Mouse (Mus musculus): ENCODE data around the gene Aldh9a1. TPM values are rescaled to one million over a fixed set of nuclear protein-coding genes. Genes with fewer than 3 reads are reported as not detected.

The Aldh9a1 gene
- polyA plus RNA-seq, 1 experiment from 2014 or later, result 83.3 TPM

DNA sequence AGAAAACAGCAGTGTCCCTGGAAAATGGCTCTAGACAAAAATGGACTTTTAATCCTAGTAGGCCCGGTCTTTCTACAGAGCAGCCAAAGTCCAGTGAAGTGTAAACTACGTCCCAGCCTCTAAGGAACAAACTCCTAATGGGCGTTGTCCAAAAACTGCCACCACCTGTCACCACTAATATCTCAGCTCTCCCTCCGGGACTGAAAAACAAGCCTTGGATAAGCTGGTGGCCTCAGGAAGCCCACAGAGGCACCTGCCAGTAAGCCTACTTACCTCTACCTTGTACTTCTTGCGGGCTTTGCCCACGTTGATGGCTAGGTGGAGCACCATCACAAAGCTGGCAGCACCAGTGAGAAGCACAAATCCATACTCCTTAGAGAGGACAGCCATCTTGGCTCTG, 28.2 kb downstream of the Aldh9a1 start:
- ATAC-seq (replicated peaks; ENCODE audit: low FRiP score, low TSS enrichment, low read depth) (no peak), DNase-seq (ENCODE audit: low spot score) (no peak)
- H3K9ac ChIP-seq (ENCODE audit: low read length), result no peak overlapping the region
- peaks cover 12% of the 10 kb centered on the region for H3K36me3 ChIP-seq (ENCODE audit: control insufficient read depth, insufficient read depth, low read length)
- no peak overlapping the region for H3K27ac ChIP-seq (ENCODE audit: low read depth)
- H3K9me3 ChIP-seq (ENCODE audit: control insufficient read depth, low read length), result no peaks in the 10 kb centered on the region
- 0 out of 2 replicates have a peak, but pooled peaks cover 4% of the 10 kb centered on the region for H3K4me1 ChIP-seq (replicated peaks; ENCODE audit: control insufficient read depth, insufficient read depth, low read length)
- 69% methylated on average over 6 of the region's 6 CpGs for WGBS
- H3K4me2 ChIP-seq (ENCODE audit: low read length), result no peak overlapping the region
- no peak overlapping the region for H3K4me3 ChIP-seq (ENCODE audit: low read depth, low read length)
- no peaks in the 10 kb centered on the region for H3K27me3 ChIP-seq (replicated peaks; ENCODE audit: control insufficient read depth, insufficient read depth, low read length)

DNA sequence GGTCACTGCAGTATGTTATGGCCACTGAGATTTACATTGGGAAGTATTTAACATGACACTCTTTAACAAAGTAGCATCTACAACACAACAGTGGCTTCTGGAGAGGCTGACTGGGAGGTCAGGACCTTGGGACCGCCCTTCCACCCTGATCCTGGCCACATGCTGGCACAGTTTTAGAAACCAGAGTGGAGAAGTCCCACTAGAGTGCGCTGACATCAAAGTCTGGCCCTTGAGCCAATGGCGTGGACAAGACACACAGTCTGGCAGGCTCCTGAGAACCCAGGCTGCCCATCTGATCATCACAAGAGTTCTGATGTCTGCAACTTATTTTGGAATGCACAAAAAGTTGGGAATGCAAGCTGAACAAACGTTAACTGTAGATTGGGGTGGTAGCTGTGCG, 30.0 kb downstream of the Aldh9a1 start:
- no peak for DNase-seq (ENCODE audit: low spot score)
- 0 out of 2 replicates have a peak, but pooled peaks cover under 1% of the 10 kb centered on the region for H3K4me1 ChIP-seq (replicated peaks; ENCODE audit: control insufficient read depth, insufficient read depth, low read length)
- peaks cover 11% of the 10 kb centered on the region for H3K36me3 ChIP-seq (ENCODE audit: control insufficient read depth, insufficient read depth, low read length)
- no peak overlapping the region for H3K4me3 ChIP-seq (ENCODE audit: low read depth, low read length)
- WGBS, result 77% methylated on average over 5 of the region's 5 CpGs
- no peak overlapping the region for H3K27ac ChIP-seq (ENCODE audit: low read depth)
- ATAC-seq (replicated peaks; ENCODE audit: low FRiP score, low TSS enrichment, low read depth), result no peak
- no peaks in the 10 kb centered on the region for H3K9me3 ChIP-seq (ENCODE audit: control insufficient read depth, low read length)
- H3K9ac ChIP-seq (ENCODE audit: low read length), result no peak overlapping the region
- H3K4me2 ChIP-seq (ENCODE audit: low read length), result no peak overlapping the region
- no peaks in the 10 kb centered on the region for H3K27me3 ChIP-seq (replicated peaks; ENCODE audit: control insufficient read depth, insufficient read depth, low read length)

DNA sequence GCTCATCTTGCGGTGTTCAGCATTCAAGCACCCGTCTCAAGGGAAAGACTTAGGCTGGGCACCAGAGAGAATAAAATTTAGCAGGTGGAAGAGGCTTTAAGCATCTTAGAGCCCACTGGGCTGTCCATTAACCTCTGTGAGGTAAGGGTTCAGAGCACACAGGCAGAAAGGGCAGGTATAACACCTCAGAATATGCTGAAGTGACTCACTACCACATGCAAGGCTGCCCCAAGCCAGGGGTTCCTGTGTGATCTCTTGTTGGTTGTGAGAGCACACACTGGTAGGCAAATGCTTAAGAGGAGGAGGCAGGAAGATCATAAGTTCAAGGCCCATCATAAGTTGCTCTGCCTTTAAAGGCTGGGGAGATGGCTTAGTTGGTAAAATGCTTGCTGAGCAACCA, 30.4 kb downstream of the Aldh9a1 start:
- DNase-seq (ENCODE audit: low spot score) (no peak), ATAC-seq (replicated peaks; ENCODE audit: low FRiP score, low TSS enrichment, low read depth) (no peak)
- WGBS, result 86% methylated on average over 2 of the region's 2 CpGs
- Histone ChIP-seq H3K9ac (ENCODE audit: low read length) (no peak overlapping the region), H3K9me3 (ENCODE audit: control insufficient read depth, low read length) (no peaks in the 10 kb centered on the region), H3K4me2 (ENCODE audit: low read length) (no peak overlapping the region), H3K27me3 (replicated peaks; ENCODE audit: control insufficient read depth, insufficient read depth, low read length) (no peaks in the 10 kb centered on the region), H3K4me1 (replicated peaks; ENCODE audit: control insufficient read depth, insufficient read depth, low read length) (no peaks in the 10 kb centered on the region), H3K4me3 (ENCODE audit: low read depth, low read length) (no peak overlapping the region), H3K36me3 (ENCODE audit: control insufficient read depth, insufficient read depth, low read length) (peaks cover 11% of the 10 kb centered on the region), H3K27ac (ENCODE audit: low read depth) (no peak overlapping the region)

DNA sequence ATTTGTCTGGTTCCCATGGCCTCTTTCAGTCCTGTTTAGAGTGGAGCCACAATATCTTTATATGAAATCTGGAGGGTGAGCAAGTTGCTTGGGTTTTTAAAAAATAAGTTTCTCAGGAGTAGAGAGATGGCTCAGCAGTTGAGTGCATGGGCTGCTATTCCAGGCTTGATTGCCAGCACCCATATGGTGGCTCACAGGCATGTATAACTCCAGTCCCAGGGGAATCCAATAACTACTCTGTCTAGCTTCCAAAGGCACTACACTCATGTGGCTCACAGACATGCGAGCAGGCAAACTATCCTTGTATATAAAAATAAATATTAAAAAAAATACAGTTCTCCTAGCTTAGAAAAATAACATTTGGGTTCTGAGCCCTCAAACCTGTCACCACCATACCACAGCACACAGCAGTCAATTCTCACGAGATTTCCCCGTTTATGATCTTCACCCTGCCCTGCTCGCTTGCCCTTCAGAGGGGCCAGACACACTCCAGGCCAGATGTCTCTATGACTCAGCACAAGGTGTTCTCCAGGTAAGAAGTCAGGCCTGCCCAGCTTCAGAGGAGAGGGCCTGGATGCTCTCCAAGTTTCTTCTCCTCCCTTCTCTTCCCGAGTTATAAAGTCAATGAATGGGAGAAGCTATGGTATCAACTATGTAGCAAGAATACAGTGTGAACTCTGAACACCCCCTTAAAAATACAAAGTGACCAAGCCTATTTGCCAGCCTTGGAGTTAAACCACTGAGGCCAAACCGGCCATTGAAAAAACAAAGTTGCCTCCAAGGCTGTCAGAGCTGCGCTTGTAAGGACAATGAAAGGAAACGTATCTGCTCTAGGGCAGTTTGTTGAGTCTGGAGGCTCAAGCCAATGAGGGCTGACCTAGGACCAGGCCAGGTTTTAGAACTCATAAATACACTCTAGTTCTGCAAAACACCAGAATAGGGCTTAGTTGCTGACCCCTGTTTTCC, 31.5 kb downstream of the Aldh9a1 start:
- Histone ChIP-seq H3K4me1 (replicated peaks; ENCODE audit: control insufficient read depth, insufficient read depth, low read length) (no peaks in the 10 kb centered on the region), H3K9me3 (ENCODE audit: control insufficient read depth, low read length) (no peaks in the 10 kb centered on the region), H3K36me3 (ENCODE audit: control insufficient read depth, insufficient read depth, low read length) (peaks cover 6% of the 10 kb centered on the region), H3K9ac (ENCODE audit: low read length) (no peak overlapping the region), H3K27me3 (replicated peaks; ENCODE audit: control insufficient read depth, insufficient read depth, low read length) (no peaks in the 10 kb centered on the region), H3K4me3 (ENCODE audit: low read depth, low read length) (no peak overlapping the region), H3K27ac (ENCODE audit: low read depth) (no peak overlapping the region), H3K4me2 (ENCODE audit: low read length) (no peak overlapping the region)
- DNase-seq (ENCODE audit: low spot score), result no peak
- 69% methylated on average over 8 of the region's 8 CpGs for WGBS
- 0 out of 2 replicates have a peak, but pooled peaks have one; percentile 51 for ATAC-seq (replicated peaks; ENCODE audit: low FRiP score, low TSS enrichment, low read depth)

DNA sequence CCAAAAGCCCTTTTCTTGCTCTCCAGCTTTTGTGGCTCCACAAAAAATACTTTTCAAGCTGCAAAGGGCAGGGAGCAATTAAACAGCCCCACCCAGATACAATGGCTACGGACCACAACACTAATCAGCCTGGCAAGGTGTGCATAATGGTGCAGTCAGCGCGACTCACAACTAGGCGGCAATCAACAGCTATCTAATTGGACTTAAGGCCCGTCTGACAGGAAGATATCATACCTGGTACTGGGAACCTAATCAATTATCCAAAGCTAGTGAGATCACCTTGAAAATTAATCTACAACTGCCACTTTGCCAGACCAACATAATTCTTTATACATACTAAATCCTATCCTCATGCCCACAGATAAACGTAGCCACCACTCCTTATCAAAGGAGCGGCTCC, 32.5 kb downstream of the Aldh9a1 start:
- Histone ChIP-seq H3K4me3 (ENCODE audit: low read depth, low read length) (no peak overlapping the region), H3K4me2 (ENCODE audit: low read length) (no peak overlapping the region), H3K9ac (ENCODE audit: low read length) (no peak overlapping the region), H3K4me1 (replicated peaks; ENCODE audit: control insufficient read depth, insufficient read depth, low read length) (no peaks in the 10 kb centered on the region), H3K27ac (ENCODE audit: low read depth) (no peak overlapping the region), H3K9me3 (ENCODE audit: control insufficient read depth, low read length) (no peaks in the 10 kb centered on the region), H3K36me3 (ENCODE audit: control insufficient read depth, insufficient read depth, low read length) (no peaks in the 10 kb centered on the region), H3K27me3 (replicated peaks; ENCODE audit: control insufficient read depth, insufficient read depth, low read length) (no peaks in the 10 kb centered on the region)
- ATAC-seq (replicated peaks; ENCODE audit: low FRiP score, low TSS enrichment, low read depth) (no peak), DNase-seq (ENCODE audit: low spot score) (no peak)
- 77% methylated on average over 7 of the region's 7 CpGs for WGBS

DNA sequence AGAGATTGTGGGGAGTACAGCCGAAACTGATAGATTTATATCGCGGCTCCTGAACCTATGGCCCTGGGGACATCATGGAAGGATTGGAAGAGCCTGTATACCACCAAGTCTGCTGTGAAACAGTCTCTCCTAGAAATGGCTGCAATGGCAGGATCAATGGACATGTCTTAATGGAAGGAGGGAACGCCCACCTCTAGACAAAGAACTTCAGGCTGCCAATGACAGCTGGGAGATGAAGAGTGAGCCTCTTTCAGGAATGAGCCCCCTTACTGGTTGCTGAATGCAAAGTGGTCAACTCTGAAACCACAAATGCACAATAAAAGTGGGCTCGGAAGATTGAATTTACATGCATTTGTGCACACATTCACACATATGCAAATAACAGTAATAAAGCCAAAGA, 33.0 kb downstream of the Aldh9a1 start:
- ATAC-seq (replicated peaks; ENCODE audit: low FRiP score, low TSS enrichment, low read depth) (no peak), DNase-seq (ENCODE audit: low spot score) (no peak)
- no peak overlapping the region for H3K4me3 ChIP-seq (ENCODE audit: low read depth, low read length)
- no peaks in the 10 kb centered on the region for H3K9me3 ChIP-seq (ENCODE audit: control insufficient read depth, low read length)
- no peaks in the 10 kb centered on the region for H3K36me3 ChIP-seq (ENCODE audit: control insufficient read depth, insufficient read depth, low read length)
- no peaks in the 10 kb centered on the region for H3K27me3 ChIP-seq (replicated peaks; ENCODE audit: control insufficient read depth, insufficient read depth, low read length)
- 86% methylated on average over 5 of the region's 5 CpGs for WGBS
- H3K4me1 ChIP-seq (replicated peaks; ENCODE audit: control insufficient read depth, insufficient read depth, low read length), result no peaks in the 10 kb centered on the region
- no peak overlapping the region for H3K4me2 ChIP-seq (ENCODE audit: low read length)
- no peak overlapping the region for H3K9ac ChIP-seq (ENCODE audit: low read length)
- no peak overlapping the region for H3K27ac ChIP-seq (ENCODE audit: low read depth)

DNA sequence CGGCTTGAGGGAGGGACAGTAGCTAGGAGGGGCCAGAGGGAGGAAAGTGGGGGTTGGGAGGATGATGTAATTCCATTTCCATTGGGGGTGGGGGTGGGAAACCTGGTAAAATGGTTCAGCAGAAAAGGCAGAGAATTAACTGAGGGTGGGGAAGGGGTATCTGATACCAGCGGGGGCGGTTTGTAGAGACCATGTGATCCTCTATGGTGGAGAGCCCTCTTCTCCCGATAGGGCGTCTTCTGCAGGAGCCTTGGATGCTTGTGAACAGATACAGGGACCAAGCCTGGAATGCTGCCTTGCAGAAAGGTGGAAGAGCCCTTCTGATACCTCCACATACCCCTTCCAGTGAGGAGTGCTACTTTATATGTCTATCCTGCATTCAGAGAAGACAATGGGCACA, 33.4 kb downstream of the Aldh9a1 start:
- no peak overlapping the region for H3K4me3 ChIP-seq (ENCODE audit: low read depth, low read length)
- H3K4me2 ChIP-seq (ENCODE audit: low read length), result no peak overlapping the region
- H3K4me1 ChIP-seq (replicated peaks; ENCODE audit: control insufficient read depth, insufficient read depth, low read length), result no peaks in the 10 kb centered on the region
- H3K27me3 ChIP-seq (replicated peaks; ENCODE audit: control insufficient read depth, insufficient read depth, low read length), result no peaks in the 10 kb centered on the region
- no peak for DNase-seq (ENCODE audit: low spot score)
- no peak for ATAC-seq (replicated peaks; ENCODE audit: low FRiP score, low TSS enrichment, low read depth)
- H3K9ac ChIP-seq (ENCODE audit: low read length), result no peak overlapping the region
- no peaks in the 10 kb centered on the region for H3K9me3 ChIP-seq (ENCODE audit: control insufficient read depth, low read length)
- WGBS, result 84% methylated on average over 5 of the region's 5 CpGs
- H3K36me3 ChIP-seq (ENCODE audit: control insufficient read depth, insufficient read depth, low read length), result no peaks in the 10 kb centered on the region
- H3K27ac ChIP-seq (ENCODE audit: low read depth), result no peak overlapping the region

DNA sequence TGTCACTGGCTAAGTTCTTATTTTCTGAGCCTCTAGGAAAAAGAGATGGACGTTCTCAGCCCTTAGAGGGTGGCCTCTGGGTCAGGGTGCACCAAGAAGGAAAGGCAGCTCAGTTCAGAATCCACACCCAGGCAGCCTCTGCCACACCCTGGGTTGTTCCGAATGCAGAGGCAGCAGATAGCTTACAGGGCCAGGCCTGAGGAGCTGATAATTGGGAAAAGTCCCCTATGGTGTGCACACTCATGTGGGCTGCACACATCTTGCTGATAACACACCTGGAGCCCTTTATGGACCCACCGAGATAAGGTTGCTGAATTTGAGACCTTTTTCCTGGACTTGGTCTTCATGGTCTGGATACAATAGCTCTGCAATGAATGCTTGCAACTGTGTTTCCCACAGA, 34.4 kb downstream of the Aldh9a1 start:
- H3K4me2 ChIP-seq (ENCODE audit: low read length), result no peak overlapping the region
- 58% methylated on average over 3 of the region's 3 CpGs for WGBS
- ATAC-seq (replicated peaks; ENCODE audit: low FRiP score, low TSS enrichment, low read depth) (peak; percentile 72), DNase-seq (ENCODE audit: low spot score) (no peak)
- H3K9ac ChIP-seq (ENCODE audit: low read length), result no peak overlapping the region
- no peaks in the 10 kb centered on the region for H3K36me3 ChIP-seq (ENCODE audit: control insufficient read depth, insufficient read depth, low read length)
- no peak overlapping the region for H3K4me3 ChIP-seq (ENCODE audit: low read depth, low read length)
- no peaks in the 10 kb centered on the region for H3K27me3 ChIP-seq (replicated peaks; ENCODE audit: control insufficient read depth, insufficient read depth, low read length)
- 0 out of 2 replicates have a peak overlapping the region, but pooled peaks have one; percentile 34 for H3K27ac ChIP-seq (ENCODE audit: low read depth)
- H3K4me1 ChIP-seq (replicated peaks; ENCODE audit: control insufficient read depth, insufficient read depth, low read length), result no peaks in the 10 kb centered on the region
- no peaks in the 10 kb centered on the region for H3K9me3 ChIP-seq (ENCODE audit: control insufficient read depth, low read length)

DNA sequence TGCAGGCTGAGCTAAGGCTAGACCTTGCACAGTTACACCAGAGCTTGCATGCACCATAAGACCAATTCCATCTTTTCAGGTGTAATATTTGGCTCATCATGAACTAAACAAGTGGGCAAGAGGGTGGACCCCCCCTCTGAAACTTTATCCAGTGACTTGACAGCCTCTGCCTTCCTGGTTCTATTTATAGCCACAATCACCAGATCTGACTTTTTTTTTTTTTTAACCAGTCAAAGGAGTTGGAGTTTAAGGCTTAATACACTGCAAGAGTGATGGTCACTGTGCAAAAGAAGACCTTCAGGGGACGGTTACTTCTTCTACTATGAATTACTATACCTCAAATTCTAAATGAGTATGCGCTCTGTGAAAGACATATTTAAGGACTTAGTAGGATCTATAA, 35.4 kb downstream of the Aldh9a1 start:
- no peaks in the 10 kb centered on the region for H3K4me1 ChIP-seq (replicated peaks; ENCODE audit: control insufficient read depth, insufficient read depth, low read length)
- no peaks in the 10 kb centered on the region for H3K27me3 ChIP-seq (replicated peaks; ENCODE audit: control insufficient read depth, insufficient read depth, low read length)
- 86% methylated on average over 2 of the region's 2 CpGs for WGBS
- H3K36me3 ChIP-seq (ENCODE audit: control insufficient read depth, insufficient read depth, low read length), result no peaks in the 10 kb centered on the region
- no peak overlapping the region for H3K4me2 ChIP-seq (ENCODE audit: low read length)
- H3K9ac ChIP-seq (ENCODE audit: low read length), result no peak overlapping the region
- ATAC-seq (replicated peaks; ENCODE audit: low FRiP score, low TSS enrichment, low read depth) (no peak), DNase-seq (ENCODE audit: low spot score) (no peak)
- no peak overlapping the region for H3K4me3 ChIP-seq (ENCODE audit: low read depth, low read length)
- H3K9me3 ChIP-seq (ENCODE audit: control insufficient read depth, low read length), result no peaks in the 10 kb centered on the region
- H3K27ac ChIP-seq (ENCODE audit: low read depth), result no peak overlapping the region
